Mouse (Mus musculus) embryonic facial prominence, embryonic 10.5 days (tissue): ENCODE data around the gene Catsper2. TPM values are rescaled to one million over a fixed set of nuclear protein-coding genes. Genes with fewer than 3 reads are reported as not detected.
A peak's percentile ranks its signal among the peaks of the same experiment; 100 is the strongest.

Experiments
- DNase-seq: peaks from one replicate; pipeline ENCODE4 v3.0.0-alpha.2; 2017; ENCODE audit warnings: low spot score
- H3K27ac ChIP-seq: fragments of 300-500 bp; sonication (generic); replicated peaks from 2 replicates; pipeline ENCODE4 v1.5.1; 2016; ENCODE audit warnings: mild to moderate bottlenecking
- H3K27me3 ChIP-seq: fragments of 300-500 bp; sonication (generic); replicated peaks from 2 replicates; pipeline ENCODE4 v1.6.1; 2016; ENCODE audit warnings: low read depth, mild to moderate bottlenecking; ENCODE audit not compliant: poor library complexity, severe bottlenecking
- H3K36me3 ChIP-seq: fragments of 300-500 bp; sonication (generic); replicated peaks from 2 replicates; pipeline ENCODE4 v1.6.1; 2016; ENCODE audit warnings: mild to moderate bottlenecking, moderate library complexity
- H3K4me1 ChIP-seq: fragments of 300-500 bp; sonication (generic); 2 replicates; pipeline ENCODE4 v1.6.1; 2016
- H3K4me3 ChIP-seq: fragments of 300-500 bp; sonication (generic); 2 replicates; pipeline ENCODE4 v1.5.1; 2016; ENCODE audit warnings: mild to moderate bottlenecking, moderate library complexity
- H3K9me3 ChIP-seq: fragments of 300-500 bp; sonication (generic); 2 replicates; pipeline ENCODE4 v1.6.1; 2016; ENCODE audit warnings: mild to moderate bottlenecking
- WGBS: fragments of 180-500 bp; shearing (Covaris S2); methylation state at CpG from one replicate; pipeline ENCODE4 v1.1.7; 2016; 5-methylcytosine and 5-hydroxymethylcytosine counted together
- microRNA-seq: library from miRNA; unstranded; fragments of <30 nt; microRNA quantifications from one replicate; pipeline ENCODE4, GENCODE M21; 2017
- polyA plus RNA-seq: library from polyadenylated mRNA; unstranded; fragments of >200 nt; fragmentation: Nextera tagmentation; extraction: Ambion mirVana; gene quantifications from 2 replicates; pipeline ENCODE4 v1.2.1, GENCODE M21; 2016

Gene Catsper2
- polyA plus RNA-seq, 1 experiment from 2014 or later: 3.7 TPM

DNA sequence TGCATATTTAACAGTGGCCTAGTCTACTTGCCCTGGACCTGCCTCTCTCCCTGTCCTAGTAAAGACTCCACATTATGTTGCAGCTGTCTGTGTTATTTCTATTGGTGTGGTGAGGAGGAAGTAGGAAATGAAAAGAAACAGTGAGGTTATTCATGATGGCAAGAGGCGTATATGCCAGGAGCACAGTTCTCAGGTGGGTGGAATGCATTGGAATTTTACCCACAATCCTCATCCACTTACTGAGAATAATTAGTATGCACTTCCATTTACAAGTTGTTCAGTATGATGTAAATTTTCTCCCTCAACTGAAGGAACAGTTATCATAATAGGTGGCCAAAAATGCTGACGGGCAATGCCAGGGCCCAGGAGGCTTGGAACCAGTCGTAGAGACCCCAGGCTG lies 49.9 kb downstream of the Catsper2 start:
- H3K36me3 ChIP-seq: no peaks in the 10 kb centered on the region
- no peak overlapping the region for H3K4me3 ChIP-seq
- WGBS: 89% methylated on average over 3 of the region's 3 CpGs
- no peaks in the 10 kb centered on the region for H3K9me3 ChIP-seq
- H3K27me3 ChIP-seq: peaks cover 12% of the 10 kb centered on the region
- H3K27ac ChIP-seq: no peak overlapping the region
- no peak for DNase-seq
- peaks cover 15% of the 10 kb centered on the region for H3K4me1 ChIP-seq

DNA sequence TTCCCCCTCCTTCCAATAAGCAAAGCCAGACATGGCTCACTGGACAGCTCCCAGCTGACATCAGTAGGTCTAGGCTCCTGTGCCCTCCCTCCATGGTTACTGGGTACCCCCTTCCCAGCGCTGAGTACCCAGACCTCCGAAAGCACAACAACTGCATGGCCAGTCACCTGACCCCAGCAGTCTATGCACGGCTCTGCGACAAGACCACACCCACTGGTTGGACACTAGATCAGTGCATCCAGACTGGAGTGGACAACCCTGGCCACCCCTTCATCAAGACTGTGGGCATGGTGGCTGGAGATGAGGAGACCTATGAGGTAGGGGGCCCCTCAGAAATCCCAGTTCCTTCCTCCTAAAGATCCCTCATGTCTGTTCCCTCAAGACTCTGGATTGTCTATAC lies 54.1 kb downstream of the Catsper2 start:
- Histone ChIP-seq H3K27ac (no peak overlapping the region), H3K4me1 (peaks cover 27% of the 10 kb centered on the region), H3K4me3 (no peak overlapping the region), H3K27me3 (peaks cover 33% of the 10 kb centered on the region), H3K36me3 (no peaks in the 10 kb centered on the region), H3K9me3 (no peaks in the 10 kb centered on the region)
- no peak for DNase-seq
- WGBS: 53% methylated on average over 4 of the region's 4 CpGs

DNA sequence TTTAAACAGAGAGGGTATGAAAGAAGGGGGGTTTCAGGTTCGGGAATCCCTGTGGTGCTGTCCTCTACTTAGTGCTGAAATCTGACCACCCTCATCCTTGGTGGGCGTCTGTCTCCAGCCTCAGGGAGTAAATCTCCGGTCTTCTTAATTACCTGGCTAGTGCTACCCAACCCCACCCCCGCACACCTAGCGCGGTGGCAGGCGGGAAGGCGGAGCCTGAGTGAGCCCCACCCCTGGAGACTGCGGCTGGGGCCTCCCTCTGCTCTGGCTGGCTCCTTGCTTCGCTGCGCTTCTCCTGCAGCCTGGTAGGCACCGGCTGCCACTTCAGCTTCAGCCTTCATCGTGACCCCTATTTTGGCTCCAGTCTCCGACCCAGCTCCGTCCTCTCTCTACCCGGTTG lies 55.2 kb downstream of the Catsper2 start:
- H3K36me3 ChIP-seq: no peaks in the 10 kb centered on the region
- no peaks in the 10 kb centered on the region for H3K9me3 ChIP-seq
- WGBS: 1% methylated on average over 16 of the region's 16 CpGs
- DNase-seq: peak; percentile 78
- H3K4me1 ChIP-seq: peaks cover 31% of the 10 kb centered on the region
- 0 out of 2 replicates have a peak overlapping the region, but pooled peaks have one; percentile 15 for H3K27ac ChIP-seq
- peak overlapping the region; percentile 55 for H3K4me3 ChIP-seq
- peaks cover 33% of the 10 kb centered on the region for H3K27me3 ChIP-seq

DNA sequence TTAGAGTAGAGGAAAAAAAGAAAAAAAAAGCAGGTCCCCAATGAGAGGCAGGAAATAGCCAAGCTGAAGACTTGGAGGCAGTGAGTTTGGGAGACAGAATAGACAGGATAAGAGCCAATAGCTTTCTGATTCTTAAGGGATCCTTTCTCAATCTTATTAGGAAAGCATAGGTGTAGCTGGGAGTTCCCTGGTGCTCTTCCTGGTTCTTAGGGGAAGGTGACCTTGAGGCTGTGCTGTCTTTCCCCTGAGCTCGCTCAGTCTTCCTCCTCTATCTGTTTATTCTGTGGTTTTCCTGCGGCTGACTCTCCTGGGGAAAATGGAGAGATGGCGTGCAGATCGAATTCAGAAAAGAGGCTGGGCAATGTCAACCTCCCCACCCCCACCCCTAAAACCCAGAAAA lies 55.6 kb downstream of the Catsper2 start:
- Histone ChIP-seq H3K4me1 (peaks cover 31% of the 10 kb centered on the region), H3K36me3 (no peaks in the 10 kb centered on the region), H3K27ac (no peak overlapping the region), H3K4me3 (peak overlapping the region; percentile 55), H3K9me3 (no peaks in the 10 kb centered on the region), H3K27me3 (peaks cover 33% of the 10 kb centered on the region)
- WGBS: under 1% methylated on average over 4 of the region's 4 CpGs
- no peak for DNase-seq

DNA sequence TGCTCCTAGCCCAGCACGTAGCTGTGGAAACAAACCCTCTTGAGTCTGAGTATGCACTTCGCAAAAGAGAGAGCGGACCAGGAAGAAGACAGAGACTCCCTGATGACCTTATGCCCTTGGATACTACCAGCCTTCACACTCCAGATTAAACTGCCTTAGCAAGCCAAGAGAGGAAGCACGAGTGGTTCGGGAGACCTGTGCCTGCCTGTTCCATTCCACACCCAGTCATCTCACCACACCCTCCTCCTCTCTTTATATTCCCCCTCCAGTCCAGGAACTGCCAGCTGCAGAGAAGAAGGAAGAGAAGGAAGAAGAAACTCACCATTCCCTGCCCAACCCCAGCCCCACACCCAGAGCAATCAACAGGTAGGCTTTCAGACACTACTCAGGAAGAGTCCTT lies 56.1 kb downstream of the Catsper2 start, which contains the start of gene Ckmt1:
Gene Ckmt1 (plus strand): TSS at position 221 of the 400 bp plus-strand sequence.
- Histone ChIP-seq H3K27ac (0 out of 2 replicates have a peak within 1 kb of the TSS, but pooled peaks have one; percentile 15), H3K27me3 (peaks cover 30% of the 10 kb centered on the region), H3K4me3 (peak within 1 kb of the TSS; percentile 55), H3K9me3 (no peaks in the 10 kb centered on the region), H3K36me3 (no peaks in the 10 kb centered on the region), H3K4me1 (peaks cover 31% of the 10 kb centered on the region)
- WGBS: 64% methylated on average over 5 of the region's 5 CpGs
- no peak for DNase-seq

DNA sequence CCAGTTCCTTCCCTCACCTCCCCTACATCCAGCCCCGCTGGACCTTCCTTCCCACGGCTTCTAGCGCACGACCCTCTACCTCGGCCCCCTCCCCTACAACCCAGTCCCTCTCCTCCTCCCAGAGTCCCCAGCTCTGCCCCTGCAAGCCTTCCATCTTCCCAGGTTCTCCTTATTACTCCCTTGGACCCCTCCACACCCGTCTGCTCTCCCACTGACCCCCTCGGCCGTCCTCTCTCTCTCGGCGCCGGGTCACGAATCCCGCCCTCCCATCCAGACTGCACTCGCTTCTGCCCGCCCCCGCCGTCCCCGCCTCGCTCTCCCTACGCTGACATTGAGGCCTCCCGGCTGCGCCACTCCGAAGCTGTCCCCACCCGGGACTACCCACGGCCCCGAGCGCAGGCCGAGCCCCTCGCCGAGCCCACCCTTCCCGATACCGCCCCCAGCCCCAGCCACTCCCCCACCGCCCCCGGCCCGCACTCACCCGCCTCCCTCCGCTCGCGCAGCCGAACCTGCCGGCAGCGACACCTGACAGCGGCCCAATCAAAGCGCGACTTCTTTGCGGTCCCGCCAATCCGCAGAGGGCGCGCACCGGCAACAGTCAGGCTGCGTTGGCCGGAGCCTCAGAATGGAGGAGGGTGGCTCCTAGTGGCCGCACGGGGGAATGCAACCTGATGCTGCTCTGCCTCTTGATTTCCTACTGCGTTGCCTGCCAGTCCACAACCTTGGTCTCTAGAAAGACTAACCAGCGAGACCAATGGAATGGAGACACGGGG lies 58.6 kb downstream of the Catsper2 start, which contains the start of gene Ppip5k1:
Gene Ppip5k1 (minus strand): TSS at position 577 of the 773 bp plus-strand sequence.
- H3K36me3 ChIP-seq: no peaks in the 10 kb centered on the region
- WGBS: under 1% methylated on average over 58 of the region's 58 CpGs
- H3K9me3 ChIP-seq: no peaks in the 10 kb centered on the region
- peak within 1 kb of the TSS; percentile 86 for H3K27ac ChIP-seq
- peak; percentile 98 for DNase-seq
- H3K4me3 ChIP-seq: peak within 1 kb of the TSS; percentile 79
- H3K27me3 ChIP-seq: peaks cover 30% of the 10 kb centered on the region
- peaks cover 31% of the 10 kb centered on the region for H3K4me1 ChIP-seq

DNA sequence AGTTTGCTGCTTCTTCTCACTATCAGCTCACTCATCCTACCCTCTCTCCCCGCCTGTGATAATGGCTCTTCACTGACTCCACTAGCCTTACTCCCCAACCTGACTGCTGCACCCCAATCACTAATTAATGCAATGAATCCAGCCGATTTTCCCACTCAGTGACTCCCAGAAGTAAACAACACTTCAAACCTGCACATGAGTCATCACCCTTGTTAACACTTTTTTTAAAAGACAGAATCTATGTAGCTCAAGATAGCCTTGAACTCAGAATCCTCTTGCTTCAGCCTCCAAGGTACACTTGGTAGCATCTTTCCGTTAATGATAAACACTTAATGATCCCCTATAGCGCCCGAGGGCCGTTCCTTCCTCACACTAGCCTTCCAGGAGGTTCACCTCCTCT lies 59.2 kb downstream of the Catsper2 start:
- WGBS: 5% methylated on average over 6 of the region's 6 CpGs
- H3K9me3 ChIP-seq: no peaks in the 10 kb centered on the region
- peak overlapping the region; percentile 86 for H3K27ac ChIP-seq

DNA sequence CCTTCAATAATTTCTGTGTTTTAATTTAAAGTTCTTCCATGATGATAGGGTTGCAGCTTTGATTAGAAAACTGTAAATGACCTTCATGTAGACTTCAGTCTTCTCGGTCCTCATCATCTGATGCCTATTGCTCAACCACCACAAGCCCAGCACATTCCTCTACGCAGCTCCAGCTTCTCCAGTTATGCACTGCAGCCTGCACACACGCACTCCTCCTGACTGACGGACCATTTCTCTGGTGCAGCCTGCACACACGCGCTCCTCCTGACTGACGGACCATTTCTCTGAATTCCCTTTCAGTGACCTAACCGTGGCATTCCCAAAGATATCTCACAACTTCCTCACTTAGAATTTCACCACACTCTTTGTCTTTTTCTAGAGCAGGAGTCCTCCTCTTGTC lies 60.4 kb downstream of the Catsper2 start:
- H3K4me1 ChIP-seq: peaks cover 21% of the 10 kb centered on the region
- H3K4me3 ChIP-seq: no peak overlapping the region
- peaks cover 4% of the 10 kb centered on the region; the same call in 1 of the 2 replicates for H3K36me3 ChIP-seq
- no peak overlapping the region for H3K27ac ChIP-seq
- no peak for DNase-seq
- peaks cover 16% of the 10 kb centered on the region; the same call in 1 of the 2 replicates for H3K27me3 ChIP-seq
- no peaks in the 10 kb centered on the region for H3K9me3 ChIP-seq
- WGBS: 72% methylated on average over 8 of the region's 8 CpGs

More for the DNA sequence above, 59.2 kb downstream of the Catsper2 start:
- H3K4me3 ChIP-seq: peak overlapping the region; percentile 79
- peaks cover 3% of the 10 kb centered on the region; the same call in 1 of the 2 replicates for H3K36me3 ChIP-seq
- DNase-seq: no peak
- H3K27me3 ChIP-seq: peaks cover 28% of the 10 kb centered on the region
- peaks cover 31% of the 10 kb centered on the region for H3K4me1 ChIP-seq

Small RNAs within 50 kb of the gene (microRNA-seq; reads per million reads assigned to microRNA genes)
- not detected for gene Gm22953

Other genes starting within 250 kb of the Catsper2 start
- 82.1 and 87.5 TPM in 2 replicates for gene Tubgcp4, start 243.1 kb downstream of the Catsper2 start, polyA plus RNA-seq
- gene Zscan29, start 242.7 kb downstream of the Catsper2 start, polyA plus RNA-seq: 12.0 and 14.7 TPM in 2 replicates
- gene Trp53bp1, start 142.4 kb downstream of the Catsper2 start, polyA plus RNA-seq: 120 and 124 TPM in 2 replicates
- gene Map1a, start 124.2 kb downstream of the Catsper2 start, polyA plus RNA-seq: 3.4 and 4.2 TPM in 2 replicates
- 10.2 and 10.5 TPM in 2 replicates for gene Ppip5k1, start 58.4 kb downstream of the Catsper2 start, polyA plus RNA-seq
- gene Ckmt1, start 56.1 kb downstream of the Catsper2 start, polyA plus RNA-seq: 3.6 and 6.0 TPM in 2 replicates
- not detected in 2 replicates for gene Strc, start 26.6 kb downstream of the Catsper2 start, polyA plus RNA-seq
- 609 and 638 TPM in 2 replicates for gene Pdia3, start within 50 bp of the Catsper2 start, polyA plus RNA-seq
- gene Ell3, start 30.5 kb upstream of the Catsper2 start, polyA plus RNA-seq: 8.0 and 12.0 TPM in 2 replicates
- 482 and 494 TPM in 2 replicates for gene Serf2, start 35.4 kb upstream of the Catsper2 start, polyA plus RNA-seq
- gene Hypk, start 39.5 kb upstream of the Catsper2 start, polyA plus RNA-seq: 143 and 146 TPM in 2 replicates
- 0.30 and 0.57 TPM in 2 replicates for gene Serinc4, start 43.0 kb upstream of the Catsper2 start, polyA plus RNA-seq
- 53.2 and 55.4 TPM in 2 replicates for gene Mfap1b, start 60.3 kb upstream of the Catsper2 start, polyA plus RNA-seq
- 27.1 and 28.6 TPM in 2 replicates for gene Mfap1a, start 92.9 kb upstream of the Catsper2 start, polyA plus RNA-seq
- 10.8 TPM in 2 replicates for gene Wdr76, start 92.9 kb upstream of the Catsper2 start, polyA plus RNA-seq